Mouse (Mus musculus) CD4-positive, CD25-positive, alpha-beta regulatory T cell, adult 4 months (primary cell): ENCODE results near the gene Arvcf. TPM values are rescaled to one million over a fixed set of nuclear protein-coding genes. Genes with fewer than 3 reads are reported as not detected.

ENCODE experiments used
- ATAC-seq: one replicate; pipeline ENCODE4 v1.8.0; 2017
- polyA plus RNA-seq, 2 experiments: library from polyadenylated mRNA; unstranded; fragments of 100-300 nt; shearing (Covaris generic); gene quantifications; one replicate each; pipeline ENCODE4 v1.2.1; 2017

Arvcf gene
- polyA plus RNA-seq, result under 1 TPM in 1 of 2 experiments, not detected in 1; 0.91 TPM

GRCm38 (mm10) chr16:18347931-18348600, at the start of gene Arvcf, which contains the start of gene Tango2:
Arvcf (plus strand) TSS chr16:18348182.
Tango2 (minus strand) TSS chr16:18348103.
- ATAC-seq, result no peak

- ATAC-seq, result no peak
These were observed 39.8 kb upstream of the Arvcf start for GRCm38 (mm10) chr16:18308159-18308558.

GRCm38 (mm10) chr16:18318992-18319391, 29.0 kb upstream of the Arvcf start:
- no peak for ATAC-seq

- no peak for ATAC-seq
These were observed 26.5 kb upstream of the Arvcf start for GRCm38 (mm10) chr16:18321443-18321842.

- no peak for ATAC-seq
These were observed 24.5 kb upstream of the Arvcf start for GRCm38 (mm10) chr16:18323460-18323859.

- ATAC-seq, result no peak
These were observed 24.0 kb upstream of the Arvcf start for GRCm38 (mm10) chr16:18324031-18324430.

GRCm38 (mm10) chr16:18325741-18326140, 22.2 kb upstream of the Arvcf start:
- ATAC-seq, result no peak

- no peak for ATAC-seq
These were observed 20.0 kb upstream of the Arvcf start for GRCm38 (mm10) chr16:18327936-18328335.

- no peak for ATAC-seq
These were observed 19.5 kb upstream of the Arvcf start for GRCm38 (mm10) chr16:18328524-18328923.

- no peak for ATAC-seq
These were observed 14.0 kb upstream of the Arvcf start for GRCm38 (mm10) chr16:18333976-18334375.

GRCm38 (mm10) chr16:18335981-18336380, 12.0 kb upstream of the Arvcf start:
- ATAC-seq, result no peak

GRCm38 (mm10) chr16:18337261-18337660, 10.7 kb upstream of the Arvcf start:
- no peak for ATAC-seq

- no peak for ATAC-seq
These were observed 8.1 kb upstream of the Arvcf start for GRCm38 (mm10) chr16:18339866-18340265.

GRCm38 (mm10) chr16:18341605-18342004, 6.4 kb upstream of the Arvcf start:
- no peak for ATAC-seq

GRCm38 (mm10) chr16:18342076-18342475, 5.9 kb upstream of the Arvcf start:
- no peak for ATAC-seq

GRCm38 (mm10) chr16:18342650-18343570, 5.1 kb upstream of the Arvcf start:
- peak; percentile 4 for ATAC-seq

- peak; percentile 96 for ATAC-seq
These were observed 4.2 kb upstream of the Arvcf start for GRCm38 (mm10) chr16:18343778-18344177.

- peak; percentile 64 for ATAC-seq
These were observed 2.7 kb upstream of the Arvcf start for GRCm38 (mm10) chr16:18345243-18345642.

- ATAC-seq, result no peak
These were observed 706 bp downstream of the Arvcf start for GRCm38 (mm10) chr16:18348601-18349175.

GRCm38 (mm10) chr16:18349761-18350325, 1.9 kb downstream of the Arvcf start:
- ATAC-seq, result no peak

GRCm38 (mm10) chr16:18351313-18352055, 3.5 kb downstream of the Arvcf start:
- no peak for ATAC-seq

- ATAC-seq, result no peak
These were observed 5.1 kb downstream of the Arvcf start for GRCm38 (mm10) chr16:18353106-18353505.
